Mouse (Mus musculus) heart, postnatal 4 days (tissue): ENCODE data around the gene Gja1. TPM values are rescaled to one million over a fixed set of nuclear protein-coding genes. Genes with fewer than 3 reads are reported as not detected.
"Not testable (repeated sequence)": the region's sequence is repeated elsewhere in the genome, so short reads cannot be mapped to it uniquely, and the experiment has no call there.

Source experiments
- DNase-seq: peaks from one replicate; pipeline ENCODE4 v3.0.0; 2021
- total RNA-seq, 2 experiments: library from RNA; stranded (reverse); gene quantifications; 2 replicates each; pipeline ENCODE4 v1.2.3; 2021

The Gja1 gene
- total RNA-seq, result 100 to 1,000 TPM; 713 to 779 TPM

GRCm38 (mm10) chr10:56377097-56377965 is at the start of gene Gja1:
Gene Gja1, plus strand, starts transcription at chr10:56377330.
- peak; percentile 75 for DNase-seq

GRCm38 (mm10) chr10:56338851-56339489 is 38.2 kb upstream of the Gja1 start:
- DNase-seq, result peak; percentile 90

DNA sequence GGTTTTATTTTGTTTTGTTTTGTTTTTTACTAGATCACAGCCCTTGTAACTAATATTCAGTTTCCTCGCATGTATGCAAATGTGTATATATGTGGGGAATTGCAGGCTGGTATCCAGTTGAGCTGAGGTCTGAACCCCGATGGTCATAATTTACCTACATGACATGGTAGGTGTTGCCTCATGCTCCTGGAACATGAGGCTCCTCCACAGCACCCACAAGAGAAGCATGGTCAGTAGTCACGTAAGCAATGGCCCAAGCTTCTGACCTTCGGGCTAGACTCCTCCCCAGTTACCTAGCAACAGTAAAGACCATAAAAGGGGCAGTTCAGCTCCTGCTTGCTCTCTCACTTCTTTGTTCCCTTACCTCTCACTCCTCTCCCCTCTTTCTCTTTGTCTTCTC is 16.7 kb upstream of the Gja1 start:
- no peak for DNase-seq

DNA sequence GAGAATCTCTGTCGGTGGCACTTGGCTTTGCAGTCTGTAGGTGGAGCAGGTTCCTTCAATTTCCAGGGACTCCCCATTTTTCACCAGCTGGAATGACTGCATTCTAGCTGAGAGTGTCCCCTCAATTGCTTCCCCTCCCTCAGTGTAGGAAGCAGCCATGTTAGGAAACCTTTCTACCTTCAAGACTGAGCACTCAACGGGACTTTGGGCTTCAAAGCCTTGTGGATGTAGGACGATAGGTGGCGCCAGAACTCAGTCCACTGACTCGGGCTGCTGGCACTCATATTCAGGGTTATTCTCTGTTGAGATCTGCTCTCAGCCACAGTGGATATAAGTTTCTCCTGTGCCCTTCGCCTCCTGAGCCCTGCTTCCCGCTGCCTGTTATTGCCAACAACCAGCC is 8.1 kb upstream of the Gja1 start:
- peak; percentile 84 for DNase-seq

DNA sequence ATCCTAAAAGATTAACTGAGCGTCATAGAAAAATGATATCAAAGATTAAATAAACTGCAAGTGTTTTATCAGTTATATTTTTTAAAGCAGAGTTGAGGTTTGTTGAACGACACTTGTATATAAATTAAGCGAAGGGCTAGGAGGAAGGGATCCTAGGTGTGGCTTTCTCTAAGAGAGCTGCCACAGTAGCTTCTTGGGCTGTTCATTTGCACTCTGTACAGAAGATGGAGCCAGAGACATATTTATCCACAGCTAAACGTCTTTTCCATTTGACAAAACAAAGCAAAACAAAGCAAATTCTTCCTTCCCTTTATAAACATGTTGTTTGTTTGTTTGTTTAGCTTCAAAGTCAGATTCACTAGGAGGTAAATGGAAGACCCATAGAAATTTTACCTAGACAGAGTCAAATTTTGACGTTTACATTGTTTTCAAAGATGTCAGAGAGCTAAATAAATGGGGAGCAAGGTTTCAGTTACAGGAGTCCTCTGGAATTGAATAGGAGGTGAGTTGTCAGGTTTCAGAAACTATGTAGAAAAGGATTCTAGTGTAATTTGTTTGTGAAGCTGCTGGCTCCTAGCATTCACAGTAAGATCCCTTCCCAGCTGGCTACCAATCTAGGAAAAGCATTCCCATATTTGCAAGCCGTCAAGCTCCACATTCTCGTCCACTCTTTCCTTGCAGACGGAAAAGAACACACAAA is 4.0 kb upstream of the Gja1 start:
- DNase-seq, result no peak

GRCm38 (mm10) chr10:56374169-56374568 is 3.0 kb upstream of the Gja1 start:
- no peak for DNase-seq

DNA sequence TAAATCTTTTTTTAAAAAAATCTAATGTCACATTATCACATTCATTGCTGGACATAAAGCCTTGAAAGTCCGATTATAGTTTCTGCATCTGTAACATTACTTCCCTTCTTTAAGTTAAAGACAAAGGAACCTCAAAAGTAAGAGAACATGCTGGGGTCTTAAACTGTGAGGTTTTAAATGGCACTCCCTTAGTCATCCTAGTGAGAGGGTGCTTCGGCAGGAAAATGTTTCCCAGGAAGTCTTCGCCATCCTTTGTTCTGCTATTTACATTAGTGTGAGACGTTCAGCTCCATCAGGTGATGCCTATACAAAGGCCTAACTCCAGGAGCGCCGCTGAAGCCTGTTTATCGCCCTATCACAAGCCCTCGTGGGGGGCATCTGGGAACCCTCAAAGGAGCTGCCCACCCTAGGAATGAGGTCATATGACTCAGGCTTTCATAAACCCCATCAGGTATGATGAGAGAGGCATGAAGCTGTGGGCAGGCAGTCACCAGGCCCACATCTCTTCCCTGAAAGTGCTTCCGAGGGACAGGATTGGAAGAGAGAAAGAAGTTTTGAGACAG is 1.1 kb upstream of the Gja1 start:
- DNase-seq, result no peak

GRCm38 (mm10) chr10:56377966-56378647 is 977 bp downstream of the Gja1 start:
- DNase-seq, result no peak

DNA sequence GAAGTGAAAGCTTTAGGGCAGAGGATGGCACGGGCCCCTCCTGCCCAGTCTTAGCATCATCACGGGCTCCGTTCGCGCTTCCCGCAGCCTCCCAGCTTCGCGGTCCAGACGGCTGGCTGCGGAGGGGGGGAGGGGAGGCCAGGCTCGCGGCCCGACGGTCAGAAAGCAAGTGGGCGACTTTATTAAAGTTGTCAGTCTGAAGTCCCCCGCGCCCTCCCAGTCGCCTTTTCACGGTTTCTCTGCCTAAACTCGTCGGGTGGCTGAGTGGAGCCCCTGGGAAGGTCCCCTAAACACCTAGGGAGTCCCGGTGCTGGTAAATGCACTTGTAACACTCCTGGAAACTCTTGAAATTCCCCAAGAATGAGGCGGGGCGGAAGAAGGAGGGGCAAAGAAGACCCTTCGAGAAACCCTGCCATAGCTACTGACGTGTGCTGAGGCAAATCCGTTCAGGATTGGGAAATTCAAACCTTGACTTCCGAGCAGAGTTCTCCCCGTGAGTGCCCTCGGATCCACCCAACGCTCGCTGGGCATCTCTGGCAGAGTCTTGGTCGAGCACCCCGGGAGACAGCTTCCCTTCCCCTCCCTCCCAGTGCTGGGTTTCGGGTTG is 1.6 kb downstream of the Gja1 start:
- peak; percentile 69 for DNase-seq

DNA sequence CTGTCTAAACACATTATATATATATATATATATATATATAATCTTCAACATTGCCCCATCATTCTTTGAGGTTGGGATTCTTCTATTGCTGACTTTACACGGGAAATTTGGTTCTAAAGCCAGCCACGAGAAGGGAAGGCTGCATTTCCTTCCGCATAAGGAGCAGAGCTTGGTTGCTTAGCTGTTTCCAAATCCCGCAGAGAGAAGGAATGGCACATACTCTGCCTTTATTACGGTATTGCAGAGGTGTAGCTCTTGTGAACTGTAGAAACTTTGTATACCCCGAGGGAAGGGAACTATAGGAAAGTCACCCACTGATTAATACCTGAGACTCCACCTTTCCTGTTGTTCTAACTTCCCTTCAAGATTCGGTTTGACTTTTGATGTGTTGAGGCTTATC is 2.6 kb downstream of the Gja1 start:
- no peak for DNase-seq

DNA sequence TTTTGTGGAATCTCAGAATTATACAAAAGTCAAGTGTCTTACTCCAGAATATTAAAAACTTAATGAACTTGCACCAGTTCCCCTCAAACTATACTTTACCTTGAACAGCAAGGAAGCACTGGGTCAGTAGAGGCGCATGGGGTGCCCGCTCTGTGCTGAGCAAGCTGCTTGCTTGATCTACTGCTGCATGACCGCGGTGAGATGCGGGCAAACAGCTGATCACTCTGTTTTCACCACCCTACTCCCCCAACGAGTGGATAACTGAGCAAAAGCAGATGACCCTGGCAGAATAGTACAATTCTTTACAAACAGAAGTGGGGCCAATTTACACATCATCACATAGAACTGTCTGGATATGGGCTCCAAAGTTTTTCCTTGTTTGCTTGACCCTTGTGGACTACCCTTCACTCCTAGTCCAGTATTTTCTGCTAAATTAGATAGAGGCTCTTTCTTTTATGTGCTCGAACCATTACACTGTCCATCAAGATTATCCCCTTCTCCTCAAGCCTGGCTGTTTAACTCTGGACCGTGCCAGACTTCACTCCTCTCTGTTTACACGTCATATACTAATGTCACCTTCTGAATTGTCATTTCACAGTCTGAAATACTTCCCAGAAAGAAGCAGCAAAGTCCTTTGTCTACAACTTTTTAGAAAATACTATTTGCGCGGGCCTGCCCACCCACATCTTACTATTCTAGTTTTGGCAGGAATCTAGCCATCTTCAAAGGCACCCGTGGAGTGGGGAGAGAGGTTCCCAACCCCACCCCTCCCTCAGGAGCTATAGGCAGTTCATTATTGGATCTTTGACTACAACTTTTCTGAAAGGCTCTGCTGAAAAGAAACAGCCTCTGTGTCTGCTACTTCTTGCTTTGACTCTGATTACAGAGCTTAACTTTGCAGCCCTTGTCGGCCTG is 8.3 kb downstream of the Gja1 start:
- DNase-seq, result no peak

GRCm38 (mm10) chr10:56393095-56393784 is 16.1 kb downstream of the Gja1 start:
- DNase-seq, result no peak

DNA sequence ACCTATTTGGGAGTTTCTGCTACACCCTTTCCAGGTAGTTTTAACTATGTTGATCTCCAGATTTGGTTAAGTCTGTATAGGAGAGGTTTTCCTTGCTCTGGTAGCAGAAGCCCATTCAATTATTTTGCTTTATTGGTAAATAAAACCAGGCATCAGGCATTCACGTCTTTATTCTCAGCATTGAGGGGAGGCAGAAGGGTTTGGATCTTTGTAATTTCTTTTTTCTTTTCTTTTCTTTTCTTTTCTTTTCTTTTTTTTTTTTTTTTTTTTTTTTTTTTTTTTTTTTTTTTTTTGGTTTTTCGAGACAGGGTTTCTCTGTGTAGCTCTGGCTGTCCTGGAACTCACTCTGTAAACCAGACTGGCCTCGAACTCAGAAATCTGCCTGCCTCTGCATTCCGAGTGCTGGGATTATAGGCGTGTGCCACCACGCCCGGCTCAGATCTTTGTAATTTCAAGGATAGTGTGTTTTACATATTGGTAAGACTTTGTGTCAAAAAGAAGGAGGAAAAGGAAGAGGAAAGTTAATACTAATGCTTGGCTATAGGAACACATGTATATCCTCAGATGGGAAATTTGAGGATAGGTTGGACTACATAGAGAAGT is 16.8 kb downstream of the Gja1 start:
- not testable (repeated sequence) for DNase-seq

GRCm38 (mm10) chr10:56397875-56398274 is 20.7 kb downstream of the Gja1 start:
- DNase-seq, result no peak

DNA sequence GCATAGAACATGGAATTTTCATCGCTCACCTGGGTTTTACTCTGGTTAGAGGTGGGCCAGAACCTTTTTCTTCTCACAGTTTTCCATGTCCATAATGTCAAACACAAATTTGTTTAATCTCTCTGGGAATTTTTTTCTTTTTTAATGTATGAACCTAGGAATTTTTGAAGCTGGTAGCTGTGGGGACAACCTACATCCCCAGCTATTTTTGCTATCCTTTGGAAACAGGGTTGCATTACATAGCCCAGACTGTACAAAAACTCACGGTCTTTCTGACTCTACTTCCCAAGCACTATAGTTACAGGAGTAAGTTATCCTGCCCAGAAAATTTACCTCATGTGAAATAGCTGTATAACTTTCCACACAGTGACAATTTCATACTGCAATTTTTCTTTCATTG is 21.2 kb downstream of the Gja1 start:
- DNase-seq, result no peak

DNA sequence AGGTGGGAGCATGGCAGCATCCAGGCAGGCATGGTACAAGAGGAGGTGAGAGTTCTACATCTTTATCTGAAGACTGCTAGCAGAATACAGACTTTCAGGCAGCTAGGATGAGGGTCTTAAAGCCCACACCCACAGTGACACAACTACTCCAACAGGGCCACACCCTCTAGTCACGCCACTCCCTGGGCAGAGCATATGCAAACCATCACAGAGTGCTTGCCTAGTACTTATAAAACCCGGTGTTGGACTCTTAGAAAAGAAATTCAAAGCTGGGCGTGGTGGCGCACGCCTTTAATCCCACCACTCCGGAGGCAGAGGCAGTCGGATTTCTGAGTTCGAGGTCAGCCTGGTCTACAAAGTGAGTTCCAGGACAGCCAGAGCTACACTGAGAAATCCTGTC is 24.3 kb downstream of the Gja1 start:
- DNase-seq, result not testable (repeated sequence)

- no peak for DNase-seq
These were observed 28.8 kb downstream of the Gja1 start for GRCm38 (mm10) chr10:56405934-56406333.

DNA sequence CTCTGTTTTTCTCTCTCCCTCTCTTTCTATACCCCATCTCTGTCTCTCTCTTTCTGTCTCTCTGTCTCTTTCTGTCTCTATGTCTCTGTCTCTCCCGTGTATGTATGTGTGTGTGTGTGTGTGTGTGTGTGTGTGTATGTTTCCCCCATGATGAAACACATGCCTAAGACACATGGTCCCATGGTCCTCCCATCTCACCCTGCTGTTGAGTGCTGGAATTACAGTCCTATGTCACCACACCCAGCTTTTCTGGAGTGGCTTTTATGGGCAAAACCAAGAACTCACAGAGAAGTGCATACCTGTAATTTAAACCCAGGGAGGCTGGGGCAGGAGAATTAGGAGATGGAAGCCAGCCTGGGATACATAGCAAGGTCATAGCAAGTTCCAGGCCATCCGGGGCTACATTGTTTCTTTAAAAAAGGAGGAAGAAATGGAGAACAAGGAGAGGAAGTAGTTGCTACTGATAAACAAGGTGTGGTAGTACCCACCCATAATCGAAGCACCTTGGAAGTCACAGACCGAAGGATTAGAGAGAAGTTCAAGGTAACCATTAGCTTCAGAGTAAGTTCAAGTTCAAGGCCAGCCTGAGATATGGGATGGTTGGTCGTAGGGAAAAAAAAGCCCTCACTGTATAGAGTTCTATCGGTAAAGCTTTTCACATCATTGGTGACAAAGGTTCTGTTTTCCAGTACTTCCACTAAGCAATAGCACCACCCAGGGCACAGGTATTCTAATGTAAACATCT is 29.4 kb downstream of the Gja1 start:
- no peak for DNase-seq
